Mouse (Mus musculus) lung, adult 2 months (tissue): ENCODE measurements around the gene Cenpc1.

Experiments used
- CTCF ChIP-seq: fragments of 200-500 bp; IDR thresholded peaks from 2 replicates; pipeline ENCODE4 v1.5.1; 2011; ENCODE audit warnings: mild to moderate bottlenecking, low read length, control low read depth; ENCODE audit not compliant: insufficient read depth
- POLR2A ChIP-seq: fragments of 200-500 bp; IDR thresholded peaks from 2 replicates; pipeline ENCODE4 v1.6.1; 2011; ENCODE audit warnings: low read depth, mild to moderate bottlenecking, control low read depth, low read length, borderline replicate concordance; ENCODE audit errors: extremely low read depth

GRCm38 (mm10) chr5:86100621-86101020 lies 35.2 kb upstream of the Cenpc1 start:
- TF ChIP-seq CTCF (no peak), POLR2A (no peak)
